Mouse (Mus musculus): Measurements from ENCODE around the gene Paics. TPM values are rescaled to one million over a fixed set of nuclear protein-coding genes. Genes with fewer than 3 reads are reported as not detected.

The Paics gene
- polyA plus RNA-seq, 1 experiment from 2014 or later: 270 TPM

DNA sequence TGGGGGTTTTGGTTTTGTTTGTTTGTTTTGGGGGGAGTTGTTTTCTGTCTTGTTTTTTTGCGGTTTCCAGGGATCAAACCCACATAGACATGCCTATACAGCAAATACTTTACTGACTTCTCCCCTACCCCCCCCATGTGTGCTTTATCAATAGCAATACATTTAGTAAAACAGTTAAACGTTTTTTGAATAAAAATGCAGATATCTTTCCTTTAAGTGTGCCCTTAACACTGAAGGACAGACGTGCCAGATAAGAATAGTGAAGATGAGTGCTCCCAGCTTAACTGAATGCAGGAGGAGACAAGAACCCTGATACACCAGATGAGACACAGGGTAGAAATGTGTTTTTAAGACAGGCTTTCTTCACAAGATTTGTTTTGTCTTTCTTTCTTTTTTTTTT lies 60.0 kb downstream of the Paics start:
- Histone ChIP-seq H3K4me2 (no peak overlapping the region), H3K27me3 (ENCODE audit: control insufficient read depth, insufficient read depth, low read length) (no peaks in the 10 kb centered on the region), H3K9ac (ENCODE audit: low read depth, low read length) (no peak overlapping the region), H3K4me1 (ENCODE audit: control insufficient read depth, insufficient read depth, low read length) (peaks cover under 1% of the 10 kb centered on the region; the same call in 1 of the 2 replicates), H3K4me3 (ENCODE audit: low read depth, low read length) (no peak overlapping the region), H3K9me3 (replicated peaks; ENCODE audit: control insufficient read depth, low read length) (no peaks in the 10 kb centered on the region), H3K27ac (ENCODE audit: low read depth, low read length) (no peak overlapping the region), H3K36me3 (ENCODE audit: control insufficient read depth, insufficient read depth, low read length) (no peaks in the 10 kb centered on the region)
- WGBS (ENCODE audit: insufficient replicate concordance): 49% methylated on average over 3 of the region's 3 CpGs
- no peak for ATAC-seq (replicated peaks; ENCODE audit: insufficient number of reproducible peaks, low FRiP score, low TSS enrichment)

DNA sequence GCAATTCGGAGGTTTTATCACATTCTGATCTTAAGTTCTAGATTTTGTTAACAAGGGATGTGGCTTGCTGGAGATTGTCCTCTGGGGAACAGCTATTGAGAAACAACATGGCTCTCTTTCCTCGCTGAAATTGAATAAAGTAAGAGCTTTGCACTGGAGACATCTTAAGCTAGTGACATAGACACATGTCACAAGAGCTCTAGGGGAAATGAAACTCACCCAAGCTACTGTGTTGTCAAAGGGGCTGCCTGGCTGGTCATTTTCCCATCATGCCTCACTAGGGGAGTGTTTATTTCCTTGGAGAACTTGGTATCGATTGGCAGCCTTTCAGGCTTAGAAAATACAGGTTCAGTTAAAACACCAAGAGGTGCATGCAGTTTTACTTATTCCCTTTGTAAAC lies 62.1 kb downstream of the Paics start:
- Histone ChIP-seq H3K27ac (ENCODE audit: low read depth, low read length) (no peak overlapping the region), H3K4me2 (no peak overlapping the region), H3K27me3 (ENCODE audit: control insufficient read depth, insufficient read depth, low read length) (no peaks in the 10 kb centered on the region), H3K4me1 (ENCODE audit: control insufficient read depth, insufficient read depth, low read length) (peaks cover 2% of the 10 kb centered on the region; the same call in 1 of the 2 replicates), H3K9me3 (replicated peaks; ENCODE audit: control insufficient read depth, low read length) (no peaks in the 10 kb centered on the region), H3K4me3 (ENCODE audit: low read depth, low read length) (no peak overlapping the region), H3K36me3 (ENCODE audit: control insufficient read depth, insufficient read depth, low read length) (no peaks in the 10 kb centered on the region), H3K9ac (ENCODE audit: low read depth, low read length) (no peak overlapping the region)
- 69% methylated on average over 3 of the region's 3 CpGs for WGBS (ENCODE audit: insufficient replicate concordance)
- no peak for ATAC-seq (replicated peaks; ENCODE audit: insufficient number of reproducible peaks, low FRiP score, low TSS enrichment)

DNA sequence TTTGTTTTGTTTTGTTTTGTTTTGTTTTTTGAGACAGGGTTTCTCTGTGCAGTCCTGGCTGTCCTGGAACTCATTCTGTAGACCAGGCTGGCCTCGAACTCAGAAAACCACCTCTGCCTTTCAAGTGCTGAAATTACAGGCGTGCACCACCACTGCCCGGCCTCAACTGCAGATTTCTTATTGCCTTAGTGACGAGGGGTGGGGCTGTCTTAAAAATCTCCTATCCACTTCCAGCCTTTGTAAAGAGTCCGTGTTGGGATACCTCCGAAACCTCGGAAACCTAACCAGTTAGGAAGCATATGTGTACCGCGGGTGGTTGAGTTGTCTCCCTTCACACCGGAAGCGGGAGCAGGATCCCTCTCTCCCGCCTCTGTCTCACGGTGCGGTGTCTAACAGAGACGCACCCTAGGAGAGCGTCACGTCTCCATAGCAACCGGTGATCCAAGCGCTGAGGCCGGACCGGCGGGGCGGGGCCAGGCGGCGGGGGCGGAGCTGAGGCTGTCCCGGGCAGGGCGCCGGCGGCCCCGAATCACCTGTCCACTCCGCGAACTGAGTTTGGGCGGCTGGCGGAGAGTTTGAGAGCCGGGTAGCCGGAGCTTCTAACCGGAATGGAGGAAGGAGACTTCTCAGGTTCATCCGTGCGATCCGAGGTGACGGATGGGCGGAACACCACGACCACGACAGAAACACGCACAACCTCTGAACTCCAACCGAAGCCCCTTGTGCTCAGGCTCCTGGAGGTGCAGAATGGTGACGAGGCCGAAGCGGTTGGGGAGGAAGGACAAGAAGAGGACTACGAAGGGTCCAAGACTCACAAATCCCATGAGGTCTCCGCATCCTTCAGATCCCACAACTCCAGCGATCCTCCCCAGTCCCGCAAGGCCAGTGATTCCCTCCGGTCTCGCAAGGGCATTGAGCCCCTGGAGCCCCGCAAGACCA lies 64.7 kb downstream of the Paics start, which contains the start of gene Thegl:
Thegl (plus strand) TSS at position 480 of the 939 bp plus-strand sequence.
- Histone ChIP-seq H3K27ac (ENCODE audit: low read depth, low read length) (no peak within 1 kb of the TSS), H3K4me3 (ENCODE audit: low read depth, low read length) (peak within 1 kb of the TSS; percentile 56), H3K36me3 (ENCODE audit: control insufficient read depth, insufficient read depth, low read length) (no peaks in the 10 kb centered on the region), H3K9ac (ENCODE audit: low read depth, low read length) (peak within 1 kb of the TSS; percentile 46; the same call in 1 of the 2 replicates), H3K4me2 (peak within 1 kb of the TSS; percentile 83), H3K9me3 (replicated peaks; ENCODE audit: control insufficient read depth, low read length) (no peaks in the 10 kb centered on the region), H3K4me1 (ENCODE audit: control insufficient read depth, insufficient read depth, low read length) (peaks cover 2% of the 10 kb centered on the region; the same call in 1 of the 2 replicates), H3K27me3 (ENCODE audit: control insufficient read depth, insufficient read depth, low read length) (no peaks in the 10 kb centered on the region)
- ATAC-seq (replicated peaks; ENCODE audit: insufficient number of reproducible peaks, low FRiP score, low TSS enrichment): peak; percentile 93
- WGBS (ENCODE audit: insufficient replicate concordance): 15% methylated on average over 57 of the region's 57 CpGs

Other genes starting within 250 kb of the Paics start
- 17.9 and 20.1 TPM in 2 replicates for gene Aasdh, start 45.8 kb upstream of the Paics start, polyA plus RNA-seq (2014; fragmentation: Nextera tagmentation; extraction: Ambion mirVana)
- gene Ppat, start 271 bp downstream of the Paics start, polyA plus RNA-seq (2014; fragmentation: Nextera tagmentation; extraction: Ambion mirVana): 38.7 and 39.6 TPM in 2 replicates
- gene Srp72, start 23.4 kb downstream of the Paics start, polyA plus RNA-seq (2014; fragmentation: Nextera tagmentation; extraction: Ambion mirVana): 51.4 and 51.9 TPM in 2 replicates
- 0.46 TPM in 1 of 2 replicates, not detected in the other for gene Arl9, start 52.7 kb downstream of the Paics start, polyA plus RNA-seq (2014; fragmentation: Nextera tagmentation; extraction: Ambion mirVana)
- gene Thegl, start 64.7 kb downstream of the Paics start, polyA plus RNA-seq (2014; fragmentation: Nextera tagmentation; extraction: Ambion mirVana): 0.21 TPM in 1 of 2 replicates, not detected in the other
- gene Hopx, start 163.8 kb downstream of the Paics start, polyA plus RNA-seq (2014; fragmentation: Nextera tagmentation; extraction: Ambion mirVana): 13.0 and 19.7 TPM in 2 replicates